Comparison of ENCODE assay signal across 9 mouse cellular contexts in genomic region chr2:54118881-54119280, GRCm38 (mm10). TPM values are rescaled to one million over a fixed set of nuclear protein-coding genes. Genes with fewer than 3 reads are reported as not detected.
A peak's percentile ranks its signal among the peaks of the same experiment; 100 is the strongest.
DNase-seq lines count a peak whose midpoint lies in the region; TF ChIP-seq lines count a peak whose summit lies in the region.
"Had no signal": no experiment of that assay in that cellular context is flagged by ENCODE, and none has a peak within 500 bp of the region (broad histone marks: within the 10 kb centered on the region; RNA-seq: fewer than 3 reads in every experiment).

No protein-coding gene starts in this region.

- WGBS in lung, adult 2 months: 21% methylated on average over 3 of the region's 3 CpGs

- no peak for TF ChIP-seq POLR2A in lung, adult 2 months (IDR thresholded peaks at IDR 0.05; ENCODE audit: borderline replicate concordance, extremely low read depth, low read depth, low read length)

- H3K4me1 ChIP-seq in lung, adult 2 months (ENCODE audit: control insufficient read depth, insufficient read depth, low read length): no peaks in the 10 kb centered on the region
- H3K4me1 ChIP-seq: heart, embryonic 13.5 days had no signal

- TF ChIP-seq CTCF in lung, adult 2 months (IDR thresholded peaks at IDR 0.05; ENCODE audit: insufficient read depth, low read length): 0 out of 2 replicates have a peak, but pooled peaks have one; percentile 5

- H3K4me3 ChIP-seq in lung, adult 2 months (replicated peaks; ENCODE audit: extremely low read depth, low read depth, low read length): no peak overlapping the region
- H3K4me3 ChIP-seq: heart, embryonic 13.5 days had no signal

- DNase-seq in cerebellum, adult 18-20 months: peak; percentile 35 to 53
- no peak for DNase-seq in cerebellum, adult 9-11 months
- DNase-seq in lung, adult 2 months: no peak
- no peak for DNase-seq in lung, postnatal 4 days
- peak; percentile 58 for DNase-seq in embryo, embryonic 10 days (ENCODE audit: low spot score)
- DNase-seq in layer of hippocampus, postnatal 10 days (ENCODE audit: low spot score in 2 of 2): peak; percentile 52 to 65
- DNase-seq in retina, adult 2 months (ENCODE audit: low read depth, low spot score): peak; percentile 13
- no peak for DNase-seq in natural killer cell, adult 2 months (ENCODE audit: low spot score in 2 of 2)

RNA-seq across cellular contexts. Expression of gene Rprm, which starts 33.5 kb away (rescaled TPM):
- 11.7 and 14.1 TPM in 2 replicates for polyA plus RNA-seq in lung, adult 2 months (2012; rRNA removed)
- 10 to 100 TPM; 44.4 to 47.8 TPM for total RNA-seq in layer of hippocampus, postnatal 10 days (2021)

Comparison
In these comparisons a context has a peak if more than half of its experiments do, and no peak if none do; other contexts are left out.
1. DNase-seq: peak in cerebellum, adult 18-20 months (2 of 2), embryo, embryonic 10 days (single experiment), layer of hippocampus, postnatal 10 days (2 of 2) and retina, adult 2 months (single experiment); none in cerebellum, adult 9-11 months (single experiment), lung, adult 2 months (single experiment), lung, postnatal 4 days (0 of 2) and natural killer cell, adult 2 months (0 of 2).